8 mouse cellular contexts compared by ENCODE assay signal in genomic region chr3:68492513-68492912, GRCm38 (mm10).
A peak's percentile ranks its signal among the peaks of the same experiment; 100 is the strongest.
DNase-seq lines count a peak whose midpoint lies in the region; ATAC-seq and TF ChIP-seq lines count a peak whose summit lies in the region.

No protein-coding gene starts in this region.

- no peak overlapping the region; the same call in 1 of the 2 replicates for H3K4me3 ChIP-seq in cortical plate, adult 2 months (ENCODE audit: insufficient read depth, low read length)
- peak overlapping the region; percentile 82; the same call in 1 of the 2 replicates for H3K4me3 ChIP-seq in limb, embryonic 14.5 days (replicated peaks; ENCODE audit: low read length)
- H3K4me3 ChIP-seq in small intestine, adult 2 months (ENCODE audit: low read depth, low read length): no peak overlapping the region

- no peaks in the 10 kb centered on the region for H3K27me3 ChIP-seq in limb, embryonic 14.5 days (ENCODE audit: control insufficient read depth, insufficient read depth, low read length)
- H3K27me3 ChIP-seq in small intestine, adult 2 months (ENCODE audit: control insufficient read depth, insufficient read depth, low read length): peaks cover 22% of the 10 kb centered on the region; the same call in 1 of the 2 replicates

- no peaks in the 10 kb centered on the region for H3K9me3 ChIP-seq in limb, embryonic 14.5 days (ENCODE audit: control insufficient read depth, low read length)

- WGBS in limb, embryonic 14.5 days: 12% methylated on average over 3 of the region's 3 CpGs
- WGBS in small intestine, adult 2 months: 47% methylated on average over 3 of the region's 3 CpGs

- no peak for TF ChIP-seq CTCF in cortical plate, adult 2 months (IDR thresholded peaks at IDR 0.05; ENCODE audit: extremely low read depth, insufficient read depth, low read length)
- no peak for TF ChIP-seq CTCF in small intestine, adult 2 months (IDR thresholded peaks at IDR 0.05; ENCODE audit: extremely low read depth, insufficient read length, insufficient replicate concordance, low read depth, low read length)

- H3K27ac ChIP-seq in cortical plate, adult 2 months (ENCODE audit: insufficient read depth, low read length): 0 out of 2 replicates have a peak overlapping the region, but pooled peaks have one; percentile 57
- peak overlapping the region; percentile 77 for H3K27ac ChIP-seq in limb, embryonic 14.5 days (replicated peaks; ENCODE audit: low read depth, low read length)
- peak overlapping the region; percentile 75 for H3K27ac ChIP-seq in small intestine, adult 2 months (ENCODE audit: insufficient read depth, low read depth, low read length)

- no peak for TF ChIP-seq POLR2A in cortical plate, adult 2 months (IDR thresholded peaks at IDR 0.05; ENCODE audit: extremely low read depth, insufficient read depth, low read length)
- TF ChIP-seq POLR2A in limb, embryonic 14.5 days (IDR thresholded peaks at IDR 0.05; ENCODE audit: borderline replicate concordance, extremely low read depth, insufficient read depth, insufficient read length): no peak
- TF ChIP-seq POLR2A in small intestine, adult 2 months (IDR thresholded peaks at IDR 0.05; ENCODE audit: low read depth, low read length): no peak

- H3K36me3 ChIP-seq in limb, embryonic 14.5 days (ENCODE audit: control insufficient read depth, insufficient read depth, low read length): no peaks in the 10 kb centered on the region
- H3K36me3 ChIP-seq in small intestine, adult 2 months (ENCODE audit: control insufficient read depth, insufficient read depth, low read length): no peaks in the 10 kb centered on the region

- no peak overlapping the region for H3K9ac ChIP-seq in limb, embryonic 14.5 days (ENCODE audit: low read depth, low read length, severe bottlenecking)

- H3K4me1 ChIP-seq in cortical plate, adult 2 months (ENCODE audit: control insufficient read depth, insufficient read depth, low read length): no peaks in the 10 kb centered on the region
- H3K4me1 ChIP-seq in limb, embryonic 14.5 days (ENCODE audit: control insufficient read depth, insufficient read depth, low read length): peaks cover 31% of the 10 kb centered on the region
- peaks cover 2% of the 10 kb centered on the region; the same call in 1 of the 2 replicates for H3K4me1 ChIP-seq in small intestine, adult 2 months (ENCODE audit: control insufficient read depth, insufficient read depth, insufficient read length, low read length)

- no peak for ATAC-seq in limb, embryonic 14.5 days (ENCODE audit: low FRiP score, low read depth)

- H3K4me2 ChIP-seq in limb, embryonic 14.5 days (replicated peaks; ENCODE audit: low read depth, low read length, severe bottlenecking): peak overlapping the region; percentile 98

- DNase-seq in 3134 (ENCODE audit: extremely low read depth, insufficient read length, low spot score) (peak; percentile 51), MN1 (ENCODE audit: low spot score) (no peak)
- DNase-seq in heart, postnatal 4 days: peak; percentile 56
- DNase-seq in limb, embryonic 14.5 days (ENCODE audit: low spot score): no peak
- no peak for DNase-seq in cerebellum, adult 18-20 months
- DNase-seq in adrenal gland, adult 8-10 months: no peak

Comparison
In these comparisons a context has a peak if more than half of its experiments do, and no peak if none do; other contexts are left out.
1. DNase-seq: peak in 3134 (single experiment) and heart, postnatal 4 days (single experiment); none in limb, embryonic 14.5 days (single experiment), MN1 (single experiment), cerebellum, adult 18-20 months (0 of 2) and adrenal gland, adult 8-10 months (single experiment).
2. Peak in every context shown above with its lines, with median percentiles within 50 percentile points of each other: H3K27ac ChIP-seq.